Mouse (Mus musculus) kidney, adult 2 months (tissue): ENCODE results near the gene Sema5a.

Experiments
- CTCF ChIP-seq: fragments of 200-500 bp; conservative IDR thresholded peaks from 2 replicates; pipeline ENCODE4 v1.5.1; 2011; ENCODE audit warnings: low read depth, mild to moderate bottlenecking, control low read depth, low read length, moderate library complexity, mixed read lengths; ENCODE audit not compliant: insufficient read depth, insufficient read length
- POLR2A ChIP-seq: fragments of 200-500 bp; IDR thresholded peaks from one replicate; pipeline ENCODE4 v1.6.1; 2011; ENCODE audit warnings: low read depth, low read length, control low read depth

- no peak for TF ChIP-seq POLR2A
- TF ChIP-seq CTCF = no peak
Measured at GRCm38 (mm10) chr15:32286296-32286695, 41.7 kb downstream of the Sema5a start.
